Mouse (Mus musculus) frontal cortex, postnatal 36 days (tissue): ENCODE results near the gene Esp15.
"Not testable (repeated sequence)": the region's sequence is repeated elsewhere in the genome, so short reads cannot be mapped to it uniquely, and the experiment has no call there.

Experiments
- DNase-seq, 2 experiments: peaks; one replicate each; pipeline ENCODE4 v3.0.0; 2022; ENCODE audit warnings: low spot score in 2 of 2

The Esp15 gene

DNA sequence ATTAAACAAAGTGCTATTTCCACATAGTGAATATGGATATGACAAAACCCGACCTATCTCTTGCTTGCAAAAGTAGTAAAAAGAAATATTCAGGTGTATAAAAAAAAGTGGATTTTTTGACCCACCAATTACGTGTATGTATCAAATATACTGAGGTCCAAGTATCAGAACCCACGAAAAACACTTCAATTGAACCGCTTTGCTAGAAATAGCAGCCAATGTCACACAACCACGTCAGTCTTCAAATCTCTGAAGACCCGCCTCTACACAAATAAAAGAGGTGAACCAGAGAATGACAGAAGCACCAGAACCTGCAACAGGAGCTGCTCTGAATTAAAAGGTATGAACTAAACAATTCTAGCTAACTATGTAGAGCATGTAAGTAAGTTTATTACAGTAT, at the start of gene Esp15:
Gene Esp15 (plus strand): TSS at position 301 of the 400 bp plus-strand sequence.
- not testable (repeated sequence) for DNase-seq

DNA sequence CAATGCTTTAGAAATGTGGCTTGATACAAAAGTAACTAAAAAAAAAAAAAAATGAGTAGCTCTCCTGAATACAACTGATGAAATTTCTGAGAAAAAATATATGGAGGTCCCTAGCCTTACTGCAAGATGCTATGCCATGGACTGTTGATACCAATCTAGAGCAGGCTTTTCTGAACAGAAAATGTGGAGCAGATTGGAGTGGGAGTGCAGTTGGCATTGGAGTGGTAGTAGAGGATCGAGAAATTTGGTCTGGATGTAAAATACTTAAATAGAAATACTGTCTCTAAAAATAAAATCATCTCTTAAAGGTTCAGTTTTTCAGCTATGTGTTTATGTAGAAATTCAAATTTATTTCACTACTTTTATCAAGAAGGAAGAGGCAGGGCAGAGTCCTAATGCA, 49.2 kb upstream of the Esp15 start:
- DNase-seq: no peak
